Mouse (Mus musculus) kidney, adult 8-10 months (tissue): ENCODE data around the gene Ugt1a9.
A peak's percentile ranks its signal among the peaks of the same experiment; 100 is the strongest.
"Not testable (repeated sequence)": the region's sequence is repeated elsewhere in the genome, so short reads cannot be mapped to it uniquely, and the experiment has no call there.

ENCODE experiments used
- DNase-seq, 2 experiments: peaks; one replicate each; pipeline ENCODE4 v3.0.0; 2022

Gene Ugt1a9

DNA sequence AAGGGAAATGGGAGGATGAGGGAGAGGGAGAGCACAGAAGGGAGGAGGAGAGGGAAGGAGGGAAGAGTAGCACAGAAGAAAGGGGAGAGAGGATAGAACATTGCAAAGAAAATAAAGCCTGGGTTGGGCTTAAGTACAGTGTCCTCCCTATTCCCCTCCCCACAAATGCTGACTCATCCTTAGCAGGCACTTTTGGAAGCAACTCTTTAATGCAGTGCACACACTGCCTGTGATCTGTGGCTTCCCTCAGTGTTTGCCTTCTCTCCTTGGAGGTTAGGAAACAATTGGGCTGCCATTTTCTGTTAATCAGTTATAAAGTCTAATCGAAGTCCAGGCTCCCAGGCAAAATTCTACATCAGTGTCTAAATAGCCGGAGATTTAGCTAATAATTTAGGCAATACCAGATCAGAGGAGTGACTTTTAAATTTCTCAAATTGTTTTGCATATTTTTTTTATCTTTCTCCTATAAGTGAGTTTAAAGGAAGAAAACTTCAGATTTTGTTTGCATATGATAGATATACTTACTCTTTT lies 38.5 kb downstream of the Ugt1a9 start:
- DNase-seq = not testable (repeated sequence)

DNA sequence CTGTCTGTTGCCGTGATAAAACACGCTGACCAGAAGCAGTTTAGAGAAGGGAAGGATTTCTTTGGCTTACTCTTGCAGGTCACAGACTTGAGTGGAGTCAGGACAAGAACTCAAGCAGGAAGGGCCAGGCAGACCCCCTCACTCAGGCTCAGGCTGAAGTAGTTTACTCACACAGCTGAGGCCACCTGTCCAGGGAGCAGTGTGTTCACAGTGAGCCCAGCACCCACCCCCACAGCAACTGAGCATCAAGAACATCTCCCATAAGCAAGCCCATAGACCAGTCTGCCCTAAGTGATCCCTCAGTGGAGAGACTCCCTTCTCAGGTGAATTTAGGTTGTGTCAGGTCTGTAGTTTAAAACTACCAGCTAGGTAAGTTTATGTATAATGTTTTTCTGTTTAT lies 39.0 kb downstream of the Ugt1a9 start:
- not testable (repeated sequence) for DNase-seq

DNA sequence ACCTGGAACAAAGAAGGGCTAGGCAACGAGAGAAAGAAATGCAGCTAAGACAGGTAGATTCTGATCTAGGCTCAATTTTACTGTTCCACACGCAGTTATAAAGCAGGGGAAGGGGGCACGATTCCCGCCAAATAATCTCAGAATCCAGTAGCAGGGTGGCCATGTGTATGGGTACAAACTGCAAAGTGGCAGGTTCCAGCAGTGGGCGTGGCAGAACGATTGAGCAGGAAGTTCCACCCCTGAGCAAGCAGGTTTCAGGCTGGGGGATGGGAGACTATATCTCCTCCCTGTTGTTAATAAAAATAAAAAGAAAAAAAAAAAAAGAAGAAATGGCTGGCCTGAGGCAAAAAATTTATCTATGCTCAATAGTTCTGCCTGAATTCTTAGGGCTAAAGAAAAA lies 42.2 kb downstream of the Ugt1a9 start:
- peak in 1 of 2 experiments; percentile 63 for DNase-seq

DNA sequence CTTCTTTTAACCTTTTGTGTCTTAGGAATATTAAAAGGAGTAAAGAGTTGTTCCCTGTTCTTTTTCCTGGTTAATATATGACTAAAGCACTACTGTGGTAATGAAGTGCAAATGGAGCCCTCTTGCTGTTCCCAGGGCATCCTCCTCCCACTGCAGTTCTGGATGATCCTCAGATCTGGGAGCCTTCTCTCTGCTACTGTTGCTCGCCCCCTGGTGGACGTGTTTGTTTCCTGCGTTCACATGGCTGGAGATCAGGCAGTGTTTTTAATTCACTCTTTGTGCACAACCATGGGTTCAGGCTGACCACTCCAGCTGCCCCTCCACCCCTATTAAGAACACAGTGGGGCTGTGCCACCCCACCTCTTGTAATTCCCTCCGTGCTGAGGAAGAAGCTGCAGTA lies 50.0 kb downstream of the Ugt1a9 start:
- DNase-seq = not testable (repeated sequence)

DNA sequence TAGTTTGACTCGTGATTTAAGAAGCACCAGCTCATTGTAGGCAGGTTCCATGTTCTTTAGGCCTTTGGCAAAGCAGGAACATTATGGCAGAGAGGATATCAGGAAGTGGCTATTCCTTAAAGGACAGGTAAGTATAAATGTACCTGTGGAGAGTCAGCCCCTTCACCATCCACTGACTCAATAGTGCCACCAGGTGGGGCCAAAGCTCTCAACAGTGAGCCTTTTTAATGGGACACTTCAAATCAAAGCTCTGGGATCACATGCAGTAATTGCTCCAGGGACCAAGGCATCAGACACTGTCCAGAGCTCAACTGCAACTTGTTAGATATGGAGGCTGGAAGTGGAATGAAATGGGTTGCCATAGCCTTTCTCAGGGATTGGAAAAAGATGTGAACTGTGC lies 50.9 kb downstream of the Ugt1a9 start:
- peak in 1 of 2 experiments; percentile 67 for DNase-seq

DNA sequence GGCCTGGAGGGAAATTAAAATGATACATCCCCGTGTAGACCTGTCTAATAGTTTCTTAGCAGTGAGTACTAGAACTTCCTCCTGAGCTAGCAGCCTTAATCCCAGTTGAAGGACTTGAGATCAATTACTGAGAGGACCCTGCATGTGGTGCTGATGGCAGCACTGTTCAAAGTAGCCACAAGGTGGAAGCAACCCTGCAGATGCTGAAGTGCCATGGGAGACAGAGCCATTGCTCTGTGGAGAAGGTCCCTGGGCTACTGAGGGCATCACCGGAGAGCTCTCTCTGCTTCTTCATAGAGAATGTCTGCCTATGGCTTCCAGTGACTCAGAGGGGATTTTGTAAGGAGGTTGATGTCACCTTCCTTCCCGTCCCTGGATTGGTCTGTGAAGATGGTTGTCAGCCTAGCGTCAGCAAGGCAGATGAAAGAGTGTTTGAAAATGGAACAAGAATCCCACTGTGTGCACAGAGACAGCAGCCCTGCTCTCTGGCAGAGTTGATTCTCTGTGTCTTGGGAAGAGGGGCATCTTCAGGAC lies 55.3 kb downstream of the Ugt1a9 start:
- DNase-seq = not testable (repeated sequence)

DNA sequence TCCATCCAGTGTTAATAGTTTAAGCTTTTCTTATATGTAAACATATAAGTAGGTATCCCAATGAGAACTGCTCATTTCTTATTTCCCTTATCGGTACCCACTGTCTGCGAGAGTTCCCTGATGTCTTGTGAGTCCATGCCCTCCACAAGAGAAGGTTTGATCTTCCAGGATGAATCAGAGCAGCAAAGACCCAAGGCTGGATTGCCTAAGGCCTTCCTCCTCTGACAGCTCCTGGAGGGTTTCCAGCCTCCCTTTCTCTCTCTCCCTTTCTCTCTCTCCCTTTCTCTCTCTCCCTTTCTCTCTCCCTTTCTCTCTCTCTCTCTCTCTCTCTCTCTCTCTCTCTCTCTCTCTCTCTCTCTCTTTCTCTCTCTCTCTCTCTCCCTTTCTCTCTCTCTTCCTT lies 58.5 kb downstream of the Ugt1a9 start:
- DNase-seq = not testable (repeated sequence)

DNA sequence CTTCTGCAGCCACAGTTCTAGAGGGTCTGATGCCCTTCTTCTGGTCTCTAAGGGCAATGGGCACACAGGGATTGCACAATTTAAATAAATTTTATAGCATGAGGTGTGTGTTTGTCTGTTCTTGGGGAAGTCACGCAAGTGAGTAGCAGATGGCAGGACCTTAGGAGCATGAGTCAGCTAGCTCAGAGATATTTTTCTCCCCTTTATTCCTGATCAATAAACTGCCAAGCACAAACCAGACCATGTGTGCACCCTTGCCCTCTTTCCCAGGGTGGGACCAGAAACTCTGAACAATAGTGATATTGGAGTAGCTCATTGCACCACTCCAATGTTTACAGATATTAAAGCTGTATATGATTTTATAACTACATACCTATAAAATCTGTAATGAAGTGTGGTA lies 59.6 kb downstream of the Ugt1a9 start:
- not testable (repeated sequence) for DNase-seq

DNA sequence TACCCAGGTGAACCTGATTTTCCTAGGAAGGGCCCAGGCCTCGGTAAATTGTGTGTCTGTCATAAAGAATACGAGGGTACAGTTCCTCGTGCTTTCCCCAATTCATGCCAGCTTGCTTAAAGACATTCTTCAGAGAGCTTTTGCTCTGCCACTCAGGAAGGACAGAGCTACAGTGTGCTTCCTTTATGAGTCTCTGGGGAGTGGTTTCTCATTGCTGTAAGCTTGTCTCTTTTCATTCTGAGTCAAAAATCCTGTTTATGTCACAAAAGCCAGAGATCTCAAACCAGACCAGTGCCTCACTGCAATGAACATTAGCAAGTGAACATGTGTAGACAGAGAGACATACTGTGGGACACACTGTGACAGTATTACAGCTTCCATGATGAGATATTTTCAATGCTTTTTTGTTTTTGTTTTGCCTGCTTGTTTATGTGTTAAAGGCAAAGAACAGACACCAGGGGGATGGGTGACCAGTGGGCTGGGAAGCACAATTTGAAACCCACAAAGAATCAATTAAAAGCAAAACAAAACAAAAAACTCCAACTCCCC lies 63.4 kb downstream of the Ugt1a9 start:
- DNase-seq = no peak

DNA sequence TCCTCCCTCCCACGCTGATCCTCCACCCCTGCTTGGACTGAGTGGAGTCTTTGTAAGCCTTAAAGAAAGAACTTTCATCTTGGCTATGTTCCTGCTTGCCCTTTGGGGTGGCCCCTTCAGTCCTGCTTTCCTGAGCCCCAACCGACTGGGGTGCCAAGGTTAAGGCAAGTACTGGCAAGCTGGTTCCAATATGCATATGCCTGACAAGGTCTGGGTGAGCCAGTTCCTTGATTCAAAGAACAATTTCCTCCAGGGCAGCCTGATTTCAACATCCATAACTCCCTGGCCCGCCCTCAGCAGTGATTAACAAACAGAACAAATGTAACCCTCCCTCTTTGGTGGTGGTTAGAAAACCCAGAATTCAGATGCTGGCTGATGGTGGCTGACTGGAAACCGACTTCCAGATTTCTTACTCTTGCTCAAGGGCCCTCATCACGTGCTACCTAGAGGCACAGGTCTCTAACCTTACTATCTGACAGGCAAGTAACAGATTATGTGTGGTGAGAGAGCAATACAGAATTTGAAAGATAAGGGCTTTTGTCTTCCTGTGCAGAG lies 63.9 kb downstream of the Ugt1a9 start, which contains the start of gene Ugt1a6a:
Gene Ugt1a6a (plus strand): TSS at position 353 of the 555 bp plus-strand sequence.
- peak in 1 of 2 experiments; percentile 23 for DNase-seq

DNA sequence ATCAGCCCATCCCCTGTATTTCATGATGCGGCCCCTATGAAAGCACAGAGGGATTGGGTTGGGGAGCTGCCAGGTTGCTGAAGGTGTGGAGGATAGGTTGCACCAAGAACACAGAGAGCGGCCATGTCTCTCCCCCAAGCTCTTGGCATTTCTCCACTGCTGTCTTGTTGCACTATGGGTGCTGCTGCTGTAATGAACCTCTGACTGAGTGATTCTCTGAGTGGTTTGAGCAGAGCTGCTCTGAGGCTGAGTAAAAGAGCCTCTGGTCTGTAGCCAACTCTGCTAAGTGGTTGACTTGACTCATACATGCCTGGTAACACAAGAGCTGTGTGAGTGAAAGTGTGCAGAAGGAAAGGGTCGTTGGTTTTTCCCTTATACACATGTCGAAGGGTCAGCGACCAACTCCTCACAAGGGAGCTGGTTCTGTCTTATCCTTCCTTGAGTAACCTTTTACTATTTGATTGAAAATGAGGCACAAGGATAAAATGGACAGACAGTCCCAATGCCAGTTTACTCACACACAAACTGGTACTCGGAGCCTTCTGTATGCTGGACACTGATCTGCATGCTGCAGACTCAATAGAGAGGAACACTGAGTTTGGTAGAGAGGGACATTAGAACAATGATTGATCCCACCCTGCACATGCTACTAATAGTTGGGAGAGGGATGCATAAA lies 64.8 kb downstream of the Ugt1a9 start:
- not testable (repeated sequence) for DNase-seq

DNA sequence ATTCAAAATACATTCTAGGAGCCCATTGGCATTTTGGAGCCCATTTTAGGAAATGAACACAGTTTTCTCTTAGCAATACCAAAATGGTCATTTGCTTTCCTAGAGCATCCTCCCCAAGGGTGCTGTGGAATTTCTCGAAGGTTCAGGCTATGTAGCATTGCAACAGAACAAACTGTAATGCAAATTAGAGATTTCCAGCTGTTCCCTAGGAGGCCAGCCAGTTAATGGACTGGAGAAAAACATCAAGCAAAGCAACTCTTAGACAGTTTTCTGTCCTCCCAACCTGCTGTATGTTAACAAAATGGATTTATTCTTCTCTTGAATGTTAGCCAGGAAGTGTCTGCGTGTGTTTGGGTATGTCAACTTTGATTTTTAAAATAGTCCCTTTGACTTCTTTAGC lies 66.0 kb downstream of the Ugt1a9 start:
- no peak for DNase-seq

DNA sequence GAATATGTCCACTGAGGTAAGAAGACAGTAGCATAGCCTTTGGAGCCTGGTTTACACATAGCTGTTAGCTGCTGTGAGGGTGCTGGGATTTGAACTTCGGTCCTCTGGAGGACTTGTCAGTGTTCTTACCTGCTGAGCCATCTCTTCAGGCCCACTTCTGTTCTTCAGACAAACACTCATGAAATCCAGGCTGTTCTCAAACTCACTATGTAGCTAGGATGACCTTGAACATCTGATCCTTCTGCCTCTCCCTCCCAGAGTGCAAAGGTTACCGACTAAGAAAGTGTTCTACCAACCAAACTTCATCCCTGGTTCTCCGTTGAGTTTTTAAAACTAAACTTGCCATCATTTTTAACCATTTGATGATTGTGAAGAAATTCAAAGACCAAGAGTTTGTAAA lies 66.7 kb downstream of the Ugt1a9 start:
- DNase-seq = no peak

DNA sequence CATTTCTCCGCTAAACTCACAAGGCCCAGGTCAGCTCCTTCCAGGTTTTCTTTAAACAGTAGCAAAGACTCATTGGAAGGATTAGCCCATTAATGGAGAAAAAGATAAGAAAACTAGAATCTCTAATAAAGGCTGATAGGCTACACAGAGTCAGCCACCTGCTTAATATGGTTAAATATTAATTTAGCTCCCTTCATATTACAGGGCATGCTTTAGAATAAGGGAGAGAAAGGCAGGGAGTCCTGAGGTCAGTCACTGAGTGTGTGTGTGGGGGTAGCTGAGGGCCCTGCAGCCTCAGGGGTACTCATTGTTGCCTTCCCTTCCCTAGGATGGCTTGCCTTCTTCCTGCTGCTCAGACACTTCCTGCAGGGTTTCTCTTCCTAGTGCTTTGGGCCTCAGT lies 67.5 kb downstream of the Ugt1a9 start:
- DNase-seq = no peak

DNA sequence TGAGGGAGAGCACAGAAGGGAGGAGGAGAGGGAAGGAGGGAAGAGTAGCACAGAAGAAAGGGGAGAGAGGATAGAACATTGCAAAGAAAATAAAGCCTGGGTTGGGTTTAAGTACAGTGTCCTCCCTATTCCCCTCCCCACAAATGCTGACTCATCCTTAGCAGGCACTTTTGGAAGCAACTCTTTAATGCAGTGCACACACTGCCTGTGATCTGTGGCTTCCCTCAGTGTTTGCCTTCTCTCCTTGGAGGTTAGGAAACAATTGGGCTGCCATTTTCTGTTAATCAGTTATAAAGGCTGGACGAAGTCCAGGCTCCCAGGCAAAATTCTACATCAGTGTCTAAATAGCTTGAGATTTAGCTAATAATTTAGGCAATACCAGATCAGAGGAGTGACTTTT lies 69.9 kb downstream of the Ugt1a9 start:
- DNase-seq = peak; percentile 79 to 82

DNA sequence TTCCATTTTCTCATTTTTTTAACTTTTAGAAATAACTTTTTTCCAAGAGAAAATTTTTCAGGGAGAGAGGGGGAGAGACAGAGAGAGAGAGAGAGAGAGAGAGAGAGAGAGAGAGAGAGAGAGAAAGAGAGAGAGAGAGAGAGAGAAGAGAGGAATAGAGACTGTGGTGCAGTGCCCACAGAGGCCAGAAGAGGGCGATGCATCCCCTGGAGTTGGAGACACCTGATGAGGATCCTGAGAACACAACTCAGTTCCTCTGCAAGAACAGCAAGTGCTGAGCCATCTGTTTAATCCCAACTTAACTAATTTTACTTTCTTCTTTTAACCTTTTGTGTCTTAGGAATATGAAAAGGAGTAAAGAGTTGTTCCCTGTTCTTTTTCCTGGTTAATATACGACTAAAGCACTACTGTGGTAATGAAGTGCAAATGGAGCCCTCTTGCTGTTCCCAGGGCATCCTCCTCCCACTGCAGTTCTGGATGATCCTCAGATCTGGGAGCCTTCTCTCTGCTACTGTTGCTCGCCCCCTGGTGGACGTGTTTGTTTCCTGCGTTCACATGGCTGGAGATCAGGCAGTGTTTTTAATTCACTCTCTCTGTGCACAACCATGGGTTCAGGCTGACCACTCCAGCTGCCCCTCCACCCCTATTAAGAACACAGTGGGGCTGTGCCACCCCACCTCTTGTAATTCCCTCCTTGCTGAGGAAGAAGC lies 73.5 kb downstream of the Ugt1a9 start:
- DNase-seq = peak; percentile 50 to 82

DNA sequence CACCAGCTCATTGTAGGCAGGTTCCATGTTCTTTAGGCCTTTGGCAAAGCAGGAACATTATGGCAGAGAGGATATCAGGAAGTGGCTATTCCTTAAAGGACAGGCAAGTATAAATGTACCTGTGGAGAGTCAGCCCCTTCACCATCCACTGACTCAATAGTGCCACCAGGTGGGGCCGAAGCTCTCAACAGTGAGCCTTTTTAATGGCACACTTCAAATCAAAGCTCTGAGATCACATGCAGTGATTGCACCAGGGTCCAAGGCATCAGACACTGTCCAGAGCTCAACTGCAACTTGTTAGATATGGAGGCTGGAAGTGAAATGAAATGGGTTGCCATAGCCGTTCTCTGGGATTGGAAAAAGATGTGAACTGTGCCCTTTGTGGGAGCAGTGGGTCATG lies 74.7 kb downstream of the Ugt1a9 start:
- peak; percentile 23 to 40 for DNase-seq

DNA sequence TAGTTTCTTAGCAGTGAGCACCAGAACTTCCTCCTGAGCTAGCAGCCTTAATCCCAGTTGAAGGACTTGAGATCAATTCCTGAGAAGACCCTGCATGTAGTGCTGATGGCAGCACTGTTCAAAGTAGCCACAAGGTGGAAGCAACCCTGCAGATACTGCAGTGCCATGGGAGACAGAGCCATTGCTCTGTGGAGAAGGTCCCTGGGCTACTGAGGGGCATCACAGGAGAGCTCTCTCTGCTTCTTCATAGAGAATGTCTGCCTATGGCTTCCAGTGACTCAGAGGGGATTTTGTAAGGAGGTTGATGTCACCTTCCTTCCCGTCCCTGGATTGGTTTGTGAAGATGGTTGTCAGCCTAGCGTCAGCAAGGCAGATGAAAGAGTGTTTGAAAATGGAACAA lies 79.5 kb downstream of the Ugt1a9 start:
- not testable (repeated sequence) for DNase-seq

DNA sequence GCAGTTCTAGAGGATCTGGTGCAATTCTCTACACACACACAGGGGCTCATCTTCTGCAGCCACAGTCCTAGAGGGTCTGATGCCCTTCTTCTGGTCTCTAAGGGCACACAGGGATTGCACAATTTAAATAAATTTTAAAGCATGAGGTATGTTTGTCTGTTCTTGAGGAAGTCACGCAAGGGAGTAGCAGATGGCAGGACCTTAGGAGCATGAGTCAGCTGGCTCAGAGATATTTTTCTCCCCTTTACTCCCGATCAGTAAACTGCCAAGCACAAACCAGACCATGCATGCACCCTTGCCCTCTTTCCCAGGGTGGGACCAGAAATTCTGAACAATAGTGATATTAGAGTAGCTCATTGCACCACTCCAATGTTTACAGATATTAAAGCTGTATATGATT lies 87.8 kb downstream of the Ugt1a9 start:
- no peak for DNase-seq

DNA sequence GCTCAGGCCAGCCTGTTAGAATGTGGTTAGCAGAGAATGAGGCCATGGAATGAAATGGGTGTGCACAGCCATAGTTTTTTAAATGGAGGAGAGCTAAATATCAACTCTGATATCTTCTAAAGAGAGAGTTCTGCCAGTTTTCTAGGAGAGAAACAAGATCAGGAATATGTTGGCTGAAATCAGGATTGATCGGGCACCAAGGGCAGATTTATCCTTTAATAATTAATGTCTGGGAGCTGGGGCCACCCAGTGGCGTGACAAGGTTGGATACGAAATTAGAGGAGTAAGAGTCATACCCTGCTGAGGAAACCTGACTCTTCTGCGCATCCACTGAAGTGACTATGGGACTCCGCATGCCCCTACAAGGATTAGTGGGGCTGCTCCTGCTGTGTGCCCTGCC lies 95.1 kb downstream of the Ugt1a9 start, which contains the start of gene Ugt1a5:
Gene Ugt1a5 (plus strand): TSS at position 302 of the 400 bp plus-strand sequence.
- no peak for DNase-seq

DNA sequence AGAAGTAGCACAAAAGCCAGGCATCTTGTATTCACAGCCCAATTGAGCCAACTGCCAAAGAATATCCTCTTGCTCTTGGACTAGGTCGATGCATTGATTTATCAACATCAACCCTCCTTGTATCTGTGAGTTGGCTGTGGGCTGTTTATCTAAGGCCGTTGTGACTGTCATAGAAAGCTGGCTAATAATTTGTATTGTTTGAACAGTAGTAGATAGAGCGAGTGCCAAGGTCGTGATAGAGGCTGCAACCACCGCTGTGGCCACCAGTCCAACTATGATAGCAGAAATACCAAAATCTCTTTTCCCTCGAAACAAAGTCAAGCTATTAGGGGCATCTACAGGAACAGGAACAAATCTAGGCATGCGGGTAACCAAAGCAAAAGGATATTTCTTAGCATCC lies 101.6 kb downstream of the Ugt1a9 start:
- DNase-seq = not testable (repeated sequence)

DNA sequence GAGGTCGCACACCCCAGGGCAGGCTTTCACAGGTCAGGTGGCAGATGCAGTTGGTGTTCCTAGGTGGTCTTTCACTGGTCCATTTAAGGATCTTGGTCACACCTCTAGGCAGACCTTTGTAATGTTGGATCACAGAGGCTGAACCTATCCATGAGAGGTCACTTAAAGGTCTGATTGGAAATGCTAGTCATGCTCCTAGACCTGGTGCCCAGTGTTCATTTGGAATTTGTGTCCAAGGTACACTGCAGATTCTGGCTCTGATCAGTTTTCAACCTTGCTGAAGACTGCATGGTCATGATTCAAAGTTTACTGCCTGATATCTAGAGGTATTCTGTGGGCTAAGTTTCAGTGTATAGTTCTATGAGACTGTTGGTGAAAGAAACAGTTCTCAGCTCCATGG lies 109.1 kb downstream of the Ugt1a9 start:
- DNase-seq = peak; percentile 22 to 45

DNA sequence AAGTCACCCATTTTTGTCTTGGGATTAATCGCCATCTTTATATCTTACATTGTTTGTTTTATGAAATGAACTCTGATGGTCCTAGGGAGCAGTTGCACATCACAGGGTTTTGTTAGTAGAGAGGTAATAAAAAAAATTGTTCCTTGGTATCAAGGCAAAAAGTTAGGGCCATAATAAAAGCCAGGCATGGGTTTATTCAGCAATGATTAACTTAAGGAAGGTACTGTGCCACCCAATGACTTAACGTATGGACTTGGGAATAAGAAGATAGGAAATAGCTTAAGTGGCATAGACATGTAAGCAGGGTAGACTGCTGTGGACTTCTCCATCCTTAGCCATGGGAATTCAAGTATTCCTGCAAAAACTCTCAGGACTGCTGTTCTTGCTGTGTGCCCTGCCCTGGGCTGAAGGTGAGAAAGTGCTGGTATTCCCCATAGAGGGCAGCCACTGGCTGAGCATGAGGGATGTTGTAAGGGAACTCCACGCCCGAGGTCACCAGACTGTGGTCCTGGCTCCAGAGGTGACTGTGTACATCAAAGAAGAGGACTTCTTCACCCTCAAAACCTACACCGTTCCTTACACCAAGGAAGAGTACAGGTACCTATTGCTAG lies 115.8 kb downstream of the Ugt1a9 start:
- no peak for DNase-seq
